Mouse (Mus musculus) MEL (cell line): ENCODE data around the gene Cyp39a1. TPM values are rescaled to one million over a fixed set of nuclear protein-coding genes. Genes with fewer than 3 reads are reported as not detected.

Experiments
- DNase-seq: peaks from one replicate; pipeline ENCODE4 v3.0.0; 2011; ENCODE audit warnings: low read depth, low spot score
- H3K27ac ChIP-seq: 2 replicates; pipeline ENCODE4 v1.5.1; 2012; ENCODE audit warnings: low read depth, mild to moderate bottlenecking, control low read depth, low read length, moderate library complexity; ENCODE audit not compliant: control insufficient read depth
- H3K27me3 ChIP-seq, 2 experiments: fragments of 150-350 bp in 1 of 2; sonication (generic) in 1 of 2; 2 replicates each; pipeline ENCODE4 v1.6.1; 2012; ENCODE audit warnings: low read length in 2 of 2, mild to moderate bottlenecking in 2 of 2, improper control_type of control experiment in 1 of 2, moderate library complexity in 1 of 2; ENCODE audit not compliant: insufficient read depth in 2 of 2, control insufficient read depth in 1 of 2
- H3K36me3 ChIP-seq, 2 experiments: 2 replicates each; pipeline ENCODE4 v1.6.1; 2012 to 2014; ENCODE audit warnings: low read length in 2 of 2, improper control_type of control experiment in 1 of 2, inconsistent platforms in 1 of 2, mild to moderate bottlenecking in 1 of 2; ENCODE audit not compliant: insufficient read depth in 2 of 2, control insufficient read depth in 1 of 2
- H3K4me1 ChIP-seq, 2 experiments: fragments of 150-350 bp in 1 of 2; sonication (generic) in 1 of 2; 2 replicates each; pipeline ENCODE4 v1.6.1; 2012; ENCODE audit warnings: low read length in 2 of 2, improper control_type of control experiment in 1 of 2, mild to moderate bottlenecking in 1 of 2; ENCODE audit not compliant: insufficient read depth in 2 of 2, control insufficient read depth in 1 of 2
- H3K4me3 ChIP-seq, 2 experiments: fragments of 150-350 bp in 1 of 2; sonication (generic) in 1 of 2; 2 replicates each; pipeline ENCODE4 v1.5.1; 2012; ENCODE audit warnings: low read depth in 2 of 2, low read length in 2 of 2, mild to moderate bottlenecking in 2 of 2, moderate library complexity in 2 of 2, control low read depth in 1 of 2, improper control_type of control experiment in 1 of 2; ENCODE audit not compliant: control insufficient read depth in 1 of 2, insufficient read depth in 1 of 2
- H3K79me2 ChIP-seq: 2 replicates; pipeline ENCODE4 v1.6.1; 2012; ENCODE audit warnings: mild to moderate bottlenecking, low read length, moderate library complexity; ENCODE audit not compliant: control insufficient read depth, poor library complexity, insufficient read depth
- H3K9ac ChIP-seq: 2 replicates; pipeline ENCODE4 v1.6.1; 2012; ENCODE audit warnings: low read depth, mild to moderate bottlenecking, control low read depth, low read length, moderate library complexity; ENCODE audit not compliant: control insufficient read depth, poor library complexity, severe bottlenecking
- H3K9me3 ChIP-seq: fragments of 150-350 bp; sonication (generic); replicated peaks from 2 replicates; pipeline ENCODE4 v1.6.1; 2012; ENCODE audit warnings: mild to moderate bottlenecking, low read length, improper control_type of control experiment, moderate library complexity; ENCODE audit not compliant: insufficient read depth
- BHLHE40 ChIP-seq: IDR thresholded peaks from 2 replicates; pipeline ENCODE4 v1.6.1; 2012; ENCODE audit warnings: low read depth, mild to moderate bottlenecking, inconsistent platforms, low read length, improper control_type of control experiment, borderline replicate concordance
- CHD2 ChIP-seq: IDR thresholded peaks from 2 replicates; pipeline ENCODE4 v1.6.1; 2011; ENCODE audit warnings: low read length, improper control_type of control experiment
- ELF1 ChIP-seq: IDR thresholded peaks from 2 replicates; pipeline ENCODE4 v1.6.1; 2014; ENCODE audit warnings: low read depth, mild to moderate bottlenecking, inconsistent platforms, low read length, improper control_type of control experiment, moderate library complexity
- EP300 ChIP-seq, 2 experiments: IDR thresholded peaks; 2 replicates each; pipeline ENCODE4 v1.6.1; 2011; ENCODE audit warnings: improper control_type of control experiment in 2 of 2, low read length in 2 of 2, low read depth in 1 of 2, mild to moderate bottlenecking in 1 of 2
- HCFC1 ChIP-seq: IDR thresholded peaks from 2 replicates; pipeline ENCODE4 v1.6.1; 2012; ENCODE audit warnings: low read depth, mild to moderate bottlenecking, inconsistent platforms, low read length, improper control_type of control experiment, moderate library complexity
- KAT2A ChIP-seq: conservative IDR thresholded peaks from 2 replicates; pipeline ENCODE4 v1.6.1; 2012; ENCODE audit warnings: low read depth, low read length, improper control_type of control experiment, inconsistent platforms
- MAX ChIP-seq: IDR thresholded peaks from 2 replicates; pipeline ENCODE4 v1.6.1; 2011; ENCODE audit warnings: low read length, improper control_type of control experiment
- MAZ ChIP-seq: IDR thresholded peaks from 2 replicates; pipeline ENCODE4 v1.6.1; 2012; ENCODE audit warnings: low read depth, mild to moderate bottlenecking, inconsistent platforms, low read length, improper control_type of control experiment
- MXI1 ChIP-seq: IDR thresholded peaks from 2 replicates; pipeline ENCODE4 v1.6.1; 2011; ENCODE audit warnings: mild to moderate bottlenecking, low read depth, low read length, improper control_type of control experiment
- MYB ChIP-seq: IDR thresholded peaks from 2 replicates; pipeline ENCODE4 v1.6.1; 2011; ENCODE audit warnings: mild to moderate bottlenecking, low read depth, low read length, improper control_type of control experiment
- MYC ChIP-seq: IDR thresholded peaks from 2 replicates; pipeline ENCODE4 v1.6.1; 2011; ENCODE audit warnings: low read depth, mild to moderate bottlenecking, low read length, improper control_type of control experiment, moderate library complexity
- NELFE ChIP-seq: IDR thresholded peaks from 2 replicates; pipeline ENCODE4 v1.6.1; 2011; ENCODE audit warnings: low read depth, low read length, improper control_type of control experiment
- NRF1 ChIP-seq: IDR thresholded peaks from 2 replicates; pipeline ENCODE4 v1.6.1; 2014; ENCODE audit warnings: low read depth, mild to moderate bottlenecking, inconsistent platforms, low read length, improper control_type of control experiment, moderate library complexity; ENCODE audit not compliant: poor library complexity, insufficient read depth, severe bottlenecking
- POLR2A ChIP-seq, 2 experiments: IDR thresholded peaks; 2 replicates each; pipeline ENCODE4 v1.6.1; 2011 to 2012; ENCODE audit warnings: low read length in 2 of 2, mild to moderate bottlenecking in 2 of 2, control low read depth in 1 of 2, improper control_type of control experiment in 1 of 2, low read depth in 1 of 2, moderate library complexity in 1 of 2; ENCODE audit not compliant: control insufficient read depth in 1 of 2, insufficient read depth in 1 of 2, poor library complexity in 1 of 2
- POLR2AphosphoS2 ChIP-seq: IDR thresholded peaks from 2 replicates; pipeline ENCODE4 v1.6.1; 2011; ENCODE audit warnings: low read length, improper control_type of control experiment
- TCF12 ChIP-seq: IDR thresholded peaks from 2 replicates; pipeline ENCODE4 v1.6.1; 2014; ENCODE audit warnings: low read depth, mild to moderate bottlenecking, inconsistent platforms, low read length, improper control_type of control experiment, moderate library complexity
- USF2 ChIP-seq, 2 experiments: IDR thresholded peaks; 2 replicates each; pipeline ENCODE4 v1.6.1; 2011 to 2012; ENCODE audit warnings: improper control_type of control experiment in 2 of 2, low read length in 2 of 2, borderline replicate concordance in 1 of 2, inconsistent platforms in 1 of 2, low read depth in 1 of 2, mild to moderate bottlenecking in 1 of 2; ENCODE audit not compliant: insufficient read depth in 1 of 2
- ZKSCAN1 ChIP-seq: IDR thresholded peaks from 2 replicates; pipeline ENCODE4 v1.6.1; 2012; ENCODE audit warnings: low read depth, mild to moderate bottlenecking, inconsistent platforms, low read length, improper control_type of control experiment, moderate library complexity
- ZNF384 ChIP-seq: IDR thresholded peaks from 2 replicates; pipeline ENCODE4 v1.6.1; 2012; ENCODE audit warnings: low read depth, mild to moderate bottlenecking, inconsistent platforms, low read length, improper control_type of control experiment
- polyA plus RNA-seq, 2 experiments: library from polyadenylated mRNA; stranded (reverse) in 1 of 2; unstranded in 1 of 2; fragments of >175 nt in 1 of 2; fragments of >200 nt in 1 of 2; gene quantifications; 2 replicates each; pipeline versions ENCODE4 v1.2.1 to v1.2.4; 2012; ENCODE audit warnings: low replicate concordance in 2 of 2, low read depth in 1 of 2; ENCODE audit not compliant: insufficient read length in 2 of 2, insufficient read depth in 1 of 2, missing spikeins in 1 of 2
- total RNA-seq: library from RNA; depleted of rRNA; stranded (reverse); fragments of 300-350 nt; gene quantifications from 2 replicates; pipeline ENCODE4 v1.2.3, GENCODE M21; 2012

Gene Cyp39a1
- total and polyA plus RNA-seq, 3 experiments, result not detected

DNA sequence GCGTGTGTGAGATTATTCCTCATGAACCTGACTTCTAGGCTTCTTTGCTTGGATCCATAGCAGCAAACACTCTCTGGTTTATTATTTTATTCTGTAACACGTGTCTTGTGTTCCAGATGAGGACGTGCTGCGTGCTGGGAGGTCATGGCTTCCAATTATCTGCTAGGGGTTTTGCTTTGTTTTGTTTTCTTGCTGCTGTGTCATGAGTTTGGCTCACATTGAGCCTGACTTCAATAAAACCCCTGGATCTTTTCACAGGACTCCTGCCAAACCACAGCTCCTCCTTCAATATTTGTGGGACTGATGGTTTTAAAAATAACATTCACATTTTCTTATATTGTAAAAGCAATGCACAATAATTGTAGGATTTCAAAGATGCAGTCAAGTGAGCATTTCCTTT lies 117.3 kb downstream of the Cyp39a1 start:
- DNase-seq, result no peak
- Histone ChIP-seq H3K9me3 (no peaks in the 10 kb centered on the region), H3K27ac (no peak overlapping the region), H3K9ac (no peak overlapping the region), H3K4me3 (no peak overlapping the region), H3K79me2 (no peaks in the 10 kb centered on the region), H3K4me1 (no peaks in the 10 kb centered on the region), H3K27me3 (no peaks in the 10 kb centered on the region), H3K36me3 (no peaks in the 10 kb centered on the region)
- TF ChIP-seq POLR2A (IDR thresholded peaks at IDR 0.05; ENCODE audit: control insufficient read depth in 1 of 2, insufficient read depth in 1 of 2, low read depth in 1 of 2, low read length in 2 of 2, poor library complexity in 1 of 2), result no peak
- TF ChIP-seq MAX, result no peak
- TF ChIP-seq CHD2, result no peak
- TF ChIP-seq MAZ, result no peak
- no peak for TF ChIP-seq MXI1
- no peak for TF ChIP-seq EP300 (IDR thresholded peaks at IDR 0.05; ENCODE audit: low read depth in 1 of 2, low read length in 2 of 2)
- TF ChIP-seq POLR2AphosphoS2, result no peak
- TF ChIP-seq ELF1, result no peak
- no peak for TF ChIP-seq ZNF384
- no peak for TF ChIP-seq NRF1
- TF ChIP-seq MYC, result no peak
- no peak for TF ChIP-seq NELFE
- no peak for TF ChIP-seq ZKSCAN1

DNA sequence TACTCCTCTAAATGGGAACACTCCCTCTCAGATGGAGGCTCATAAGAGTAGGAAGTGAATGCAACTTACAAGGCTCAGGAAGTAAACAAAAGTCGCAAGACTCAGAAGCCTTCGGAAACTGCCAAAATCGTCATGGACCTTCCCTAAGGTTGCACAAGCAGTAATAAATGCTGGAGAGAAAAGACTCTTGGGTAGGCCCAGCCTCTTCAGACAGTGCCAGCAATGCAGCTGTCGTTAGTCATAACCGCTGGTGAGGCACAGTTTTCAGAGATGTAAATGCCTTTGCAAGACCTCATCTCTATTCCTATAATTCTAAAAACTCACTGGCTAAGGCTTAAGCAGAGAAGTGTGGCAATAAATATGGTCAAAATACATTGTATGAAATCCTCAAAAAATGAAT lies 121.0 kb downstream of the Cyp39a1 start:
- TF ChIP-seq KAT2A, result no peak
- TF ChIP-seq TCF12, result no peak
- no peak for TF ChIP-seq MAZ
- TF ChIP-seq USF2 (IDR thresholded peaks at IDR 0.05; ENCODE audit: borderline replicate concordance in 1 of 2, insufficient read depth in 1 of 2, low read depth in 1 of 2, low read length in 2 of 2), result no peak
- no peak for TF ChIP-seq POLR2AphosphoS2
- no peak for TF ChIP-seq MAX
- TF ChIP-seq BHLHE40, result no peak
- no peak for TF ChIP-seq HCFC1
- no peak for TF ChIP-seq MYB
- Histone ChIP-seq H3K27ac (no peak overlapping the region), H3K36me3 (no peaks in the 10 kb centered on the region), H3K4me3 (no peak overlapping the region), H3K27me3 (no peaks in the 10 kb centered on the region), H3K9me3 (no peaks in the 10 kb centered on the region), H3K9ac (no peak overlapping the region), H3K4me1 (no peaks in the 10 kb centered on the region), H3K79me2 (no peaks in the 10 kb centered on the region)
- DNase-seq, result no peak
